Mouse (Mus musculus): ENCODE measurements around the gene Gng12. TPM values are rescaled to one million over a fixed set of nuclear protein-coding genes. Genes with fewer than 3 reads are reported as not detected.
A peak's percentile ranks its signal among the peaks of the same experiment; 100 is the strongest.

Gene Gng12
- total and polyA plus RNA-seq, 2 experiments from 2014 or later, result 27.8 to 52.0 TPM

DNA sequence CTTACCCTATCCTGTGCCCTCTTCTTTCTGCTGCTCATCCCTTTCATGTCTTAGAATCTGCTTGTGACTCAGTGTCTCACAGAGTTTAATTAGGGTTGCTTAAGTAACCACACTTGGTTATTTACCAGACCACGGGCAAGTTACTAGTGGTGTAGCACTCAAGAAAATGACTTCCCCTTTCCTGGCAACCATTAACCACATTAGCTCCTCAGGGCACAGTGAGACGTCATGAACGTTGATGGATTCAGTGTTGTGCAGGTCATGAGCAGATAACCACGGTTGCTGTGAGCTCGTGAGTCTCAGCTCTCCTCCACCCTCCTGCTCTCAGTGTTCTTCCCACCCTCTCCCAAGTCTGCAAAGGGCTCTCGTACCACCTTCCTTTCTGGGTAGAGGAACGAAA is 33.5 kb downstream of the Gng12 start:
- H3K27me3 ChIP-seq (ENCODE audit: insufficient read depth, low read length), result no peaks in the 10 kb centered on the region
- no peak for TF ChIP-seq CTCF (IDR thresholded peaks at IDR 0.05; ENCODE audit: low read depth)
- H3K27ac ChIP-seq (ENCODE audit: low read depth, low read length), result no peak overlapping the region

DNA sequence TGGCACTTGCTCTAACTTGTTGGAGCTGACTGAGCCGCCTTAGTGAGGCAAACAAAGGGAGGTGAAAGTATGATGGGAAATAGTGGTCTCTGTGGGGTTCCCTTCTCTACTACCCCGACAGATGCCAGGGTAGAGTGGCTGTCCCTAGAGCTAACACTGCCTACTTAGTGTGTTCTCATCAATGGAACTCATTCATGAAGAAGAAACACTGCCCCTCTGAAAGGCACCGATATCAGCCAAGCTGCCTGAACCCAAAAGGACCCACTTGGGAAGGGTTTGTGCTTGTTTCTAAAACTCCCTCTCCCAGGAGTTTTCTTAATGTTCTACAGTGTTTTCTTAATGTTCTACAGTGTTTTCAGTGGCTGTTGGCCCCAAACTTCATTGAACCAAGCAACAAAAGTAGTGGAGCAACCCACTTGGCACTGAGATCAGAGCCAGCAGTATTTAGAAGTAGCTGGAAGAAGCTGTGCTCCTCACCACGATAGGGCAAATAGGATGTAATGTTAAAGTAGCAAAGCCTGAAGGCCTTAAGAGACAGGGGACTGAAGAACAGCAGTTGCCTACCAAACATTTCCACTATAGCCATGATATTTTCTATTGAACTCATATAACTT is 36.1 kb downstream of the Gng12 start:
- no peak for TF ChIP-seq CTCF (IDR thresholded peaks at IDR 0.05; ENCODE audit: low read depth)
- H3K27ac ChIP-seq (ENCODE audit: low read depth, low read length), result no peak overlapping the region
- peak; percentile 34 for DNase-seq

More for the DNA sequence above, 33.5 kb downstream of the Gng12 start:
- no peaks in the 10 kb centered on the region for H3K36me3 ChIP-seq (ENCODE audit: insufficient read depth)
- H3K4me2 ChIP-seq (ENCODE audit: low read depth), result no peak overlapping the region
- DNase-seq (no peak), ATAC-seq (no peak)
- WGBS, result 76% methylated on average over 7 of the region's 7 CpGs
- no peaks in the 10 kb centered on the region for H3K4me1 ChIP-seq (ENCODE audit: insufficient read depth)
- no peak overlapping the region for H3K4me3 ChIP-seq (ENCODE audit: low read depth, low read length)
- H3K9me3 ChIP-seq (ENCODE audit: low read length), result no peaks in the 10 kb centered on the region
- no peak overlapping the region for H3K9ac ChIP-seq

DNA sequence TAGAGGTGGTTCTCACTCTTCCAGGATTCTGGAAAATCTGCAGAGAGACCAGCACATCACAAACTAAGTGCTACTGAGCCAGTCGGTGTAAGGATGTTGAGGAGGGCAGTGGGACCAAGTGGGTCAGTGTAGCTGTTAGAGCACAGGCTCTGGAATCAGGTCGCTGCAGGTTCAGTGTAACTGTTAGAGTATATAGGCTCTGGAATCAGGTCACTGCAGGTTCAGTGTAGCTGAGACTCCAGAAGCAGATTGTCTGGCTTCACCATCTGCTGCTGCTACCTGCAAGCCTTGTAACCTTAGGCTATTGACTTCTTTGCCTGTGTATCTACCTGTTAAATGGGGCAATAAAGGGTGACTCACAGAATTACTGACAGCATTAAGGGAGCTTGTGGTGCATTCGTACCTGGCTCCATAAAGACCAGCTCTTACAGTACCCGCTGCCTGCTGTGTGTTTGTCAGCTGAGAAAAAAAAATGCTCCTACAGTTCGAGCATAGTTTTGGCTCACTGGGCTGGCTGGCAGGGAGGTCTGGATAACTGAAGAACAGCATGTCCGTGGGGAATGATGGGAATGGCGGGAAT is 44.5 kb downstream of the Gng12 start:
- Histone ChIP-seq H3K4me2 (ENCODE audit: low read depth) (no peak overlapping the region), H3K27me3 (ENCODE audit: insufficient read depth, low read length) (no peaks in the 10 kb centered on the region), H3K4me3 (ENCODE audit: low read depth, low read length) (no peak overlapping the region), H3K9ac (no peak overlapping the region), H3K27ac (ENCODE audit: low read depth, low read length) (no peak overlapping the region), H3K4me1 (ENCODE audit: insufficient read depth) (no peaks in the 10 kb centered on the region), H3K9me3 (ENCODE audit: low read length) (no peaks in the 10 kb centered on the region), H3K36me3 (ENCODE audit: insufficient read depth) (no peaks in the 10 kb centered on the region)
- WGBS, result 63% methylated on average over 7 of the region's 7 CpGs
- no peak for TF ChIP-seq CTCF (IDR thresholded peaks at IDR 0.05; ENCODE audit: low read depth)
- ATAC-seq, result 0 out of 2 replicates have a peak, but pooled peaks have one; percentile 7
- no peak for DNase-seq

More for the DNA sequence above, 36.1 kb downstream of the Gng12 start:
- Histone ChIP-seq H3K4me3 (ENCODE audit: low read depth, low read length) (no peak overlapping the region), H3K9ac (no peak overlapping the region), H3K36me3 (ENCODE audit: insufficient read depth) (no peaks in the 10 kb centered on the region), H3K4me1 (ENCODE audit: insufficient read depth) (no peaks in the 10 kb centered on the region), H3K9me3 (ENCODE audit: low read length) (no peaks in the 10 kb centered on the region), H3K4me2 (ENCODE audit: low read depth) (no peak overlapping the region), H3K27me3 (ENCODE audit: insufficient read depth, low read length) (no peaks in the 10 kb centered on the region)
- ATAC-seq, result peak; percentile 90
- 38% methylated on average over 4 of the region's 4 CpGs for WGBS

DNA sequence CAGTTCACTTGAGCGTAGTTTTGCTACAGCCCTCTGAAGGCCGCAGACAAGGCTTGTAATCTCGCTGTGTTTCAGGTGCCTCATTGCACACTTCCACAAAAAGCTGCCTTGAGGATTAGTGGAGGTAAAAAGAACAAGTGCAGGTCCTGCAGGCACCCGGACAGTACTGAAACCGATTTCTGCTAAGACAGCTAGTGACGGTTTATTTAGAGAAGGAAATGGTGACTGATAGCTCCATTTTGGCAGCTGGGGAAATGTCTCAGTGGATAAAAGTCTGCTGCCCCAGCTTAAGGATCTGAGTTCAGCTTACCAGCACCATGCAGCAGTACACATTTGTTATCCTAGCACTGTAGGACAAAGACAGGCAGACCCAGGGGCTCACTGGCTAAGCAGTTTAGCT is 45.6 kb downstream of the Gng12 start:
- H3K4me2 ChIP-seq (ENCODE audit: low read depth), result no peak overlapping the region
- H3K27me3 ChIP-seq (ENCODE audit: insufficient read depth, low read length), result no peaks in the 10 kb centered on the region
- no peak overlapping the region for H3K27ac ChIP-seq (ENCODE audit: low read depth, low read length)
- no peak overlapping the region for H3K9ac ChIP-seq
- no peaks in the 10 kb centered on the region for H3K9me3 ChIP-seq (ENCODE audit: low read length)
- DNase-seq (no peak), ATAC-seq (no peak)
- no peak overlapping the region for H3K4me3 ChIP-seq (ENCODE audit: low read depth, low read length)
- WGBS, result 59% methylated on average over 6 of the region's 6 CpGs
- H3K4me1 ChIP-seq (ENCODE audit: insufficient read depth), result no peaks in the 10 kb centered on the region
- H3K36me3 ChIP-seq (ENCODE audit: insufficient read depth), result no peaks in the 10 kb centered on the region
- no peak for TF ChIP-seq CTCF (IDR thresholded peaks at IDR 0.05; ENCODE audit: low read depth)

DNA sequence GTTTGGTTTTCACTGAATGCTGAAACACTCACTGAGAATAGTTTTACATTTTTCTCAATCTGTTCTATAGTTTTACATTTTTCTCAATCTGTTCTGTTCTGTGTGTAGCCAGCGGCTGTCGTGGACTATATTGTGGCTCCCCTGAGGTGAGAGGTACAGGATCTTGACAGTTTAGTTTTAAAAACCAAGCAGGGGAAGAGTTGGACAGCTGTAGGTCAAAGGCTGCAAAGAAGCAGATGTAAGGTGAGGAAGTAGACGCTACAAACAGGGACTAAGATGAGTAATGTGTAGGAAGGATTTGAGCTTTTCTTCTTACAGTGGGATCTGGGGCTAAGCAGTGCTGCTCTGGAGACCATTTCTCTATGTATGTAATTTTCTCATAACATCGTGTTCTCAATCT is 46.6 kb downstream of the Gng12 start:
- Histone ChIP-seq H3K36me3 (ENCODE audit: insufficient read depth) (no peaks in the 10 kb centered on the region), H3K4me3 (ENCODE audit: low read depth, low read length) (no peak overlapping the region), H3K9ac (no peak overlapping the region), H3K4me2 (ENCODE audit: low read depth) (no peak overlapping the region), H3K27ac (ENCODE audit: low read depth, low read length) (no peak overlapping the region), H3K27me3 (ENCODE audit: insufficient read depth, low read length) (no peaks in the 10 kb centered on the region), H3K4me1 (ENCODE audit: insufficient read depth) (no peaks in the 10 kb centered on the region), H3K9me3 (ENCODE audit: low read length) (no peaks in the 10 kb centered on the region)
- DNase-seq (no peak), ATAC-seq (peak; percentile 50)
- 70% methylated on average over 4 of the region's 4 CpGs for WGBS
- no peak for TF ChIP-seq CTCF (IDR thresholded peaks at IDR 0.05; ENCODE audit: low read depth)

DNA sequence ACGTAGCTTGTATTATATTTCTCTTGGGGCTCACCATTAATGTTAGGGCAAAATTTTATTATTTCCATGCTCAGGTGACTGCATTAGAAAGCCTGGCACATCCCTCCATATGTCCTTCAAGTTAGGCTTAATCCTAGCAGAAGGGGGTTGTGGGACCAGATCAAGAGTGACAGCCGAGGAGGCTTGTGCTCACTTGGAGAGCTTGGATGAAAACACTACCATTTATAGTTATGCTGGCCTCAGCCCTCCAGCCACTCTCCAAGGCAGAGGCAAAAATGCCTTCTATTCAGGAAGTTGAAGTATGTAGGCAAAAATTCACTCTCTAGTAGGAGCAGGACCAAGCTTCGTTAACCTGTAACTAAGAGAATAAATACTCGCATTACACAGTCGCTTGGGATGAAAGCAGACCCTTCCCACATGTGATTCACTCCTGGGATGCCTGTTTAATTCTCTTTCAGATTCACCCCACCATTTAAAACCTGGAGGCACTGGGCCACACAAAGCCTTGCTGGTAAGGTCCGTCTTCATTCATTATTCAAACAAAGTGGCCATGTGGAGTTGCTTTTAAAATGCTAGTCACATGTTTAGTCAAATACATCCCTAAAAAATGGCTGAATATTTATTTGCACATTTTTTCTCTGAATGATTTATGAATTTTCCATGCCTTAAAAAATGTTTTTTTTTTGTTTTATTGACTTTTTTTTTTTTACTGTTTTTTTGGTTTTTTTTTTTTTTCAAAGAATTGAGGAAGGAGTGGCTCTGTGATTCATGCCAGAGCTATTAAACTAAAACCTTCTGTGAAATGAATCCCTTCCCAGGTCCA is 47.4 kb downstream of the Gng12 start:
- Histone ChIP-seq H3K9me3 (ENCODE audit: low read length) (no peaks in the 10 kb centered on the region), H3K27me3 (ENCODE audit: insufficient read depth, low read length) (no peaks in the 10 kb centered on the region), H3K9ac (no peak overlapping the region), H3K4me1 (ENCODE audit: insufficient read depth) (no peaks in the 10 kb centered on the region), H3K4me2 (ENCODE audit: low read depth) (no peak overlapping the region), H3K27ac (ENCODE audit: low read depth, low read length) (no peak overlapping the region), H3K4me3 (ENCODE audit: low read depth, low read length) (no peak overlapping the region), H3K36me3 (ENCODE audit: insufficient read depth) (no peaks in the 10 kb centered on the region)
- DNase-seq (no peak), ATAC-seq (no peak)
- TF ChIP-seq CTCF (IDR thresholded peaks at IDR 0.05; ENCODE audit: low read depth), result no peak
- 24% methylated on average over 6 of the region's 6 CpGs for WGBS
